8 mouse cellular contexts compared by ENCODE assay signal in genomic region chr1:38987080-38987864, GRCm38 (mm10). TPM values are rescaled to one million over a fixed set of nuclear protein-coding genes. Genes with fewer than 3 reads are reported as not detected.
A peak's percentile ranks its signal among the peaks of the same experiment; 100 is the strongest.
DNase-seq lines count a peak whose midpoint lies in the region; ATAC-seq lines count a peak whose summit lies in the region.

No protein-coding gene starts in this region.

- H3K36me3 ChIP-seq in heart, embryonic 13.5 days = peaks cover 19% of the 10 kb centered on the region
- peaks cover 7% of the 10 kb centered on the region for H3K36me3 ChIP-seq in liver, embryonic 12.5 days
- 0 out of 2 replicates have a peak, but pooled peaks cover 4% of the 10 kb centered on the region for H3K36me3 ChIP-seq in stomach, embryonic 15.5 days

- peak overlapping the region; percentile 91 for H3K4me2 ChIP-seq in heart, embryonic 13.5 days
- H3K4me2 ChIP-seq in liver, embryonic 12.5 days = peak overlapping the region; percentile 74
- H3K4me2 ChIP-seq in stomach, embryonic 15.5 days = peak overlapping the region; percentile 80

- peak overlapping the region; percentile 94 for H3K27ac ChIP-seq in brown adipose tissue, adult 24 weeks (replicated peaks; ENCODE audit: low read depth, low read length)
- peak overlapping the region; percentile 90 for H3K27ac ChIP-seq in heart, embryonic 13.5 days (replicated peaks)
- H3K27ac ChIP-seq in liver, embryonic 12.5 days = peak overlapping the region; percentile 68
- H3K27ac ChIP-seq in stomach, embryonic 15.5 days = peak overlapping the region; percentile 90

- DNase-seq in CD4-positive, CD25-positive, alpha-beta regulatory T cell, adult 2 months (ENCODE audit: low read depth, low spot score) = peak; percentile 95
- DNase-seq in fat pad, adult 2 months (ENCODE audit: extremely low read depth, low read depth, low spot score) = peak; percentile 72
- DNase-seq in kidney, postnatal 10 days = peak; percentile 97
- peak; percentile 93 for DNase-seq in natural killer cell, adult 2 months (ENCODE audit: low spot score in 2 of 2)

- peak overlapping the region; percentile 90 for H3K4me3 ChIP-seq in brown adipose tissue, adult 24 weeks (ENCODE audit: insufficient read depth, low read depth, low read length)
- H3K4me3 ChIP-seq in heart, embryonic 13.5 days = peak overlapping the region; percentile 86
- peak overlapping the region; percentile 72 for H3K4me3 ChIP-seq in liver, embryonic 12.5 days
- peak overlapping the region; percentile 83 for H3K4me3 ChIP-seq in stomach, embryonic 15.5 days (replicated peaks)

- no peaks in the 10 kb centered on the region for H3K9me3 ChIP-seq in heart, embryonic 13.5 days
- no peaks in the 10 kb centered on the region for H3K9me3 ChIP-seq in liver, embryonic 12.5 days (replicated peaks)
- H3K9me3 ChIP-seq in stomach, embryonic 15.5 days = no peaks in the 10 kb centered on the region

- peak; percentile 96 for ATAC-seq in heart, embryonic 13.5 days (ENCODE audit: extremely low read depth, insufficient number of reproducible peaks, low FRiP score, low TSS enrichment)
- peak; percentile 98 for ATAC-seq in liver, embryonic 12.5 days
- ATAC-seq in stomach, embryonic 15.5 days (ENCODE audit: insufficient read depth, low FRiP score, low read depth) = peak; percentile 98

- no peaks in the 10 kb centered on the region for H3K27me3 ChIP-seq in heart, embryonic 13.5 days (replicated peaks)
- no peaks in the 10 kb centered on the region for H3K27me3 ChIP-seq in liver, embryonic 12.5 days (replicated peaks)
- no peaks in the 10 kb centered on the region for H3K27me3 ChIP-seq in stomach, embryonic 15.5 days (replicated peaks)

- 4% methylated on average over 38 of the region's 38 CpGs for WGBS in heart, embryonic 13.5 days
- 6% methylated on average over 38 of the region's 38 CpGs for WGBS in liver, embryonic 12.5 days (ENCODE audit: insufficient replicate concordance)
- WGBS in stomach, embryonic 15.5 days = 3% methylated on average over 38 of the region's 38 CpGs

- H3K9ac ChIP-seq in heart, embryonic 13.5 days = peak overlapping the region; percentile 97
- H3K9ac ChIP-seq in liver, embryonic 12.5 days = peak overlapping the region; percentile 73
- peak overlapping the region; percentile 59 for H3K9ac ChIP-seq in stomach, embryonic 15.5 days

- H3K4me1 ChIP-seq in brown adipose tissue, adult 24 weeks (ENCODE audit: control insufficient read depth, insufficient read depth, insufficient read length, low read length) = peaks cover 4% of the 10 kb centered on the region; the same call in 1 of the 2 replicates
- H3K4me1 ChIP-seq in heart, embryonic 13.5 days = peaks cover 29% of the 10 kb centered on the region
- peaks cover 18% of the 10 kb centered on the region for H3K4me1 ChIP-seq in liver, embryonic 12.5 days
- peaks cover 10% of the 10 kb centered on the region; the same call in 1 of the 2 replicates for H3K4me1 ChIP-seq in stomach, embryonic 15.5 days

RNA-seq across cellular contexts. Expression of gene Pdcl3, which starts 1.9 kb away (rescaled TPM):
- polyA plus RNA-seq in brown adipose tissue, adult 24 weeks (2012; ENCODE audit: insufficient read depth, insufficient read length, missing spikeins) = 62.3 and 101 TPM in 2 replicates
- polyA plus RNA-seq in heart, embryonic 13.5 days (2015; fragmentation: Nextera tagmentation; extraction: Ambion mirVana) = 126 and 144 TPM in 2 replicates
- polyA plus RNA-seq in liver, embryonic 12.5 days (2016; fragmentation: Nextera tagmentation; extraction: Ambion mirVana) = 61.0 TPM in 2 replicates
- polyA plus RNA-seq in stomach, embryonic 15.5 days (2015; fragmentation: Nextera tagmentation; extraction: Ambion mirVana) = 174 and 176 TPM in 2 replicates

RNA-seq across cellular contexts. Expression of gene Nms, which starts 48.3 kb away (rescaled TPM):
- not detected in 2 replicates for polyA plus RNA-seq in brown adipose tissue, adult 24 weeks (2012; ENCODE audit: insufficient read depth, insufficient read length, missing spikeins)
- not detected in 2 replicates for polyA plus RNA-seq in heart, embryonic 13.5 days (2015; fragmentation: Nextera tagmentation; extraction: Ambion mirVana)
- not detected in 2 replicates for polyA plus RNA-seq in liver, embryonic 12.5 days (2016; fragmentation: Nextera tagmentation; extraction: Ambion mirVana)
- not detected in 2 replicates for polyA plus RNA-seq in stomach, embryonic 15.5 days (2015; fragmentation: Nextera tagmentation; extraction: Ambion mirVana)

Comparison
In these comparisons a context has a peak if more than half of its experiments do, and no peak if none do; other contexts are left out.
1. Peak in every context shown above with its lines: DNase-seq, ATAC-seq, H3K4me3 ChIP-seq and H3K27ac ChIP-seq.